Mouse (Mus musculus): ENCODE data around the gene Ccnk.

The Ccnk gene

DNA sequence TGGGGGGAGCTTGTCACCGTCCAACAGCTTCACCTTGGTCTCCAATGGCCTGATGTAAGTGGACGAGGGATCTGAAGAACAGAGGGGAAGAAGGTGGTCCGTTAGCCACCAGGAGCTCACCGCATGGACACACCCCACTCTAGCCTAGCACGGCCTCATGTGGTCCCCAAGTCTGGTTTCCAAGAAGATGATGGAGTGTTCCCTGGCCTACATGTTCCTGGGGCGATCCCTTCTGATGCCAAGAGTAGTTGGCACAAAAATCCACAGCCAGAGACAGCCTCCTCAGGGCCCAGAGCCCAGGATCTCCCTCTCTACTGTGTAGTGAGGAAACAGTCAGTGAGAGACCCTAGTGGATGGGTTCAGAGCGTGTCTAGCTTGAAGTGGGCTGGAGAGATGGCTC is 42.3 kb downstream of the Ccnk start:
- DNase-seq (ENCODE audit: low spot score in 2 of 2), result no peak

DNA sequence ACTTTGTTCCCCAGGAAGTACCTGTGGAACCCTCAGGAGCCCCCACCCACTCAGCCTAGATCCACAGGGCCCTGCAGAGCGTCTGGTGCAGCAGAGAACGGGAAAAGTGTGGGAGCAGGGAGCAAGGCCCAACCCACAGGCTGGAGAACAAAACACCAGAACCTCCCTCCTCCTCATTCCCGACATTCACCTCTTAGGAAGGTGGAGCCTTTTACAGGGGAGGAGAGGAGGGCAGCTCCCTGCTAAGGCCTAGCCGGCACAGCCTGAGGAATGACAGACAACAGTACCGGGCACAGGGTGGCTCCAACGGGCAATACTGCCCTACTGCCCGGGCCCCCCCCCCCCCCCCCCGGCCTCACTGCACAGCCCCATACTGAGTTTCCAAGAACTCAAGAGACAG is 44.0 kb downstream of the Ccnk start:
- no peak for DNase-seq (ENCODE audit: low spot score in 2 of 2)

DNA sequence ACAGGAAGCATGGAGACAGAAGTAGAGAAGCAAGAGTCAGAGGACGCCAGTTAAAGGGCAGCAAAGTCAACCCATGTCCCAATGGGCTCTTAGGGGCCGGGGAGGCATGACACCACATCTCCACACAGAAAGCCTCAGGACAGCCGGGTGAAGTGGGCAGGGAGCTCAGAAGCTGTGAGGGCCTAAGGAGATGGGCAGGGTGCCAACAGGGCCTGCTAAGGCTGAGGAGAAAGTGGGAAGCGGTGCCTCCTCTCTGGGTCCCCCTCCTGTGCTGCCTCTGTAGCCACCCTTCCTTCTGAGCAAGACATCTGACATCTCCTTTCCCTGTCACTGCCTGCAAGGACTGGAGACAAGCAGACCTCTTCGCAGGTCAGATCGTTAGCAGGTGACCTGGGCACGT is 46.4 kb downstream of the Ccnk start:
- no peak for DNase-seq (ENCODE audit: low spot score in 2 of 2)

DNA sequence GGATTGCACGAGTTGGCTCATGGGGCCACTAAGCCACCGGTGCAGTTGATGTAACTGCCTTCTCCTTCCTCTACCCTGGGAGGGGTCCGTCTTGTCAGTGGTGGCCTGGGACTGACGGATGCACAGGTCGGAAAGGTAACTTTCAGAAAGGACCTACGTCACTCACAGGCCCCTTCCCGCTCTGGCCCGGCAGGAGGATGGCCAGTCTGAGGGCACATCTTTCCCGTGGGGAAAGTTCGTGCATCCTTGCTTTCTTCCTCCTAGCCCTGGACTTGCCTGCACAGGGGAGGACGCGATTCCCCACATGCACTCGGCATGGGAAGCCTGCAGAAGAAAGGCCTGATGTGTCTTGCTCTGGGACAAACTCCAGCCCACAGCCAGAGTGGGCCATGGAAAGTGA is 46.8 kb downstream of the Ccnk start:
- no peak for DNase-seq (ENCODE audit: low spot score in 2 of 2)

DNA sequence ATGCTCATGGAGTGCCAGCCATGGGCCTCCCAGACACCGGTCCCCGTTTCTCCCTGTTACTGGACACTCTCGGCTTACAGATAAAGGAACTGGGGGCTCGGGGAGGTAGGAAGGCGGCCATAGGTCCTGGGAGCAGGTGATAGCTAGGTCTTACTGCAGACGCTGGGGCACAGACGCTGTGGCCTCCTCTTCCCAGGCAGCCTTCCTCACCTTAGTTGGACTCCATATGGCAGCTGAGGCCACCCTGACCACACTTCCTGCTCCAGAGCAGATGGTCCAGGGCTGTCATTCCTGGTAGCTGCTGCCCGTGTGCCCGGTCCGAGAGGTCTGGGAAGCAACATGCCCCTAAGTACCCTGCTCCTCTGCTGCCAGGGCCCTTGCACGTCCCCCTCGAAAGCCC is 47.6 kb downstream of the Ccnk start:
- no peak for DNase-seq (ENCODE audit: low spot score in 2 of 2)

DNA sequence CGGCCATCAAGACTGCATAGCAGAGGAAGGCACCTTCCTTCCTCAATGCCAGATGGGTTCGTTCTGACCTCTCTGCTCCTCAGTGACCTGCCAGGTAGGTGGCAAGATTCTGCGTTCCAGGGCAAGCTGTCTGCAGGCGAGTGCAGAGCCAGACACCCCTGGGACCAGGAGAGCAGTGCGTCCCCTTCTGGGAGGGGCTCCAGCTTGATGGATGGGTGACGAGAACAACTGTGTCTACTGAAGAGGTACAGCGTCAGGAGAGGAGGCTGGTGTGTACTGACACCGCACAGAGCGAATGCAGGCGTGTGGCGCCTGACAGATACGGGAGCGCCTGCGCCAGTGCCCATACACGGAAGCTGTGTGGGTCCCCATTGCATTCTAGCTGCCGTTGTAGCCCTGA is 48.1 kb downstream of the Ccnk start:
- no peak for DNase-seq (ENCODE audit: low spot score in 2 of 2)

DNA sequence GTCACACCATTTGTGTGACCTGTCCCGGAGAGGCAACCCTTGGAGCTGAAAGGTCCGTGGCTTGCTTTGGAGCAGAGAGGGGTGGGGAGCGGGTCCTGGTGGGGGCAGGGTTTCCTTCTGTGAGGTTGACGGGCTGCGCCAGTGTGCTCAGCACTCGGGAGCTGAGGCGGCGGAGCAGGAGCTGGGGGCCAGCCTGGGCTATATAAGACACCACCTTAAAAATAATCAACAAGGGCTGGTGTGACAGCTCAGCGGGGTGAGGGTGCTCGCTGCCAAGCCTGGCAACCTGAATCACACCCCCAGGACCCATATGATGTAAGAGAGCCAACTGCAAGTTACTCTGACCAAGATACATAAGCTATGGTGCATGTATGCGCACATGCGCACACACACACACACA is 50.7 kb downstream of the Ccnk start:
- no peak for DNase-seq (ENCODE audit: low spot score in 2 of 2)

DNA sequence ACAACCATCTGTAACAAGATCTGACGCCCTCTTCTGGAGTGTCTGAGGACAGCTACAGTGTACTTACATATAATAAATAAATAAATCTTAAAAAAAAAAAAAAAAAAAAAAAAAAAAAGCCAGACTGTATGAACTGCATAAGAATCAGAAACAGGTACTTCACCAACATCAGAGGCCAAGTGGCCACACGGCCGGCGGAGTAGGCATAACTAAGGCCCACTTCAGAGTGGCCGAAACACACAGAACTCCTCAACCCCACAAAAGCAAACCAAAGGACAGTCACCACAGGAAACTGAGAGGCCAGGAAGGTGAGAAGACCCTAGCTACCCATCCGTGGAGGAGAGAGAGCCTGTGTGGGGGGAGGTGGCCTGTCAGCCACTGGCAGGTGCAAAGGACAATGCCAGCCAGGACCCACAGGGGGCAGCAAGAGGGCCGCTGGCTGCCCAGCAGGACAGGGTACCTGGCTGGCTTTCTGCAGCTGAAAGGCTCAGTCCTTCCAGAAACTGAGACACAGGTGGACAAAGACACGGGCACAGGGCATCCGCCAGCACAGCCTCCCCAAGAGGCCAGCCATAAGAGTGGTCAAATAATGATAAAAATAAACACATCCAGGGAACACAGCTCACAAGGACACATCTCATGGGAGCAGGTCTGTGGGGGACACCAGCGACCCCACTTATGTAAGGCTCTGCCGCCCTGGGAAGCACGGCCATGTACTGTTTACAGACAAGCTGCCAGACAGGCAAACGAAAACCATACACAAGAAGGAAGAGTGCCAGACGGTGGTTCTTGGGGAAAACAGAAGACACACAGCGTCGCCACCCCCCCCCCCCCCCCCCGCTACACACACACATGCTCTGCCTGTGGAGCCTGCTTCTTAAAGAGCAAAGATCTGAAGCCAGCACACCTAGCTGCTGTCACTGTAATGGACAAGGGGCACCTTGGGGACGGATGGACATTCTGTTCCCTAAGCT is 51.7 kb downstream of the Ccnk start:
- no peak for DNase-seq (ENCODE audit: low spot score in 2 of 2)

DNA sequence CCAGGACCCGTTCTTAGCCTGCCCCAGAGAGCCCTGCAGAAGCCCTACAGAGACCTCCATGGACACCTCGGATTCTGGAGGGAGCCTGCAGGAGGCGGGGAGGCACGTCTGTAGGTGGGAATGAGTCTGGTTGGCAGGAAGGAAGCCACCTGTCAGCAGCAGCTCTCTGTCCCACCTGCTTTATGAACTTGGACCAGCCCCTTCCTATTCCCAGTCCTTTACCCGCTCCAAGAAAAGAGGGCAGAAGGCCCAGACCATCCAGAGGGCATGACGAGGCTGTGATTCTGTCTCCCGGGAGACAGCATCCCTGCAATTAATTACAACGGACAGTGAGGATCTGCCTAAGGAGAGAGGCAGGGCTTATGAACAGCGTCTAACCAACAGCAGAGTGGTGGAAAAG is 52.5 kb downstream of the Ccnk start:
- DNase-seq (ENCODE audit: low spot score in 2 of 2), result no peak

DNA sequence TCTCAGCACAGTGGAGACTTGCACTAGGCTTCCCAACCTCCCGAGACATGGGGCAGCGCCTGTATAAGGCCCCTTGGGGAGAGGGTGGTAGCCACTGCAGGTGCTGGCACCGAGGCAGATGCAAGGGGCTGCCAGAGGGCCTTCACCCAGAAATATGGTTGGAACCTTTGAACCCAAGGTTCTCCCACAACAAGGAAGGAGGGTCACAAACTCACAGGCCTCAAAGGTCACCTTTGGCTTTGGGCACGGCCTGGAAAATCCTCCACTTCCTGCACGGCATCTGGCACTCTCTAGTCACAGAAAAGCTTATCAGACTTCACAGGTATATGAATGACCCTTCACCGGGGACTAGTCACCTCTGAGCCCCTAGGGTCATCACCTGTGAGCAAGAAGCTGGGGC is 54.4 kb downstream of the Ccnk start:
- no peak for DNase-seq (ENCODE audit: low spot score in 2 of 2)

DNA sequence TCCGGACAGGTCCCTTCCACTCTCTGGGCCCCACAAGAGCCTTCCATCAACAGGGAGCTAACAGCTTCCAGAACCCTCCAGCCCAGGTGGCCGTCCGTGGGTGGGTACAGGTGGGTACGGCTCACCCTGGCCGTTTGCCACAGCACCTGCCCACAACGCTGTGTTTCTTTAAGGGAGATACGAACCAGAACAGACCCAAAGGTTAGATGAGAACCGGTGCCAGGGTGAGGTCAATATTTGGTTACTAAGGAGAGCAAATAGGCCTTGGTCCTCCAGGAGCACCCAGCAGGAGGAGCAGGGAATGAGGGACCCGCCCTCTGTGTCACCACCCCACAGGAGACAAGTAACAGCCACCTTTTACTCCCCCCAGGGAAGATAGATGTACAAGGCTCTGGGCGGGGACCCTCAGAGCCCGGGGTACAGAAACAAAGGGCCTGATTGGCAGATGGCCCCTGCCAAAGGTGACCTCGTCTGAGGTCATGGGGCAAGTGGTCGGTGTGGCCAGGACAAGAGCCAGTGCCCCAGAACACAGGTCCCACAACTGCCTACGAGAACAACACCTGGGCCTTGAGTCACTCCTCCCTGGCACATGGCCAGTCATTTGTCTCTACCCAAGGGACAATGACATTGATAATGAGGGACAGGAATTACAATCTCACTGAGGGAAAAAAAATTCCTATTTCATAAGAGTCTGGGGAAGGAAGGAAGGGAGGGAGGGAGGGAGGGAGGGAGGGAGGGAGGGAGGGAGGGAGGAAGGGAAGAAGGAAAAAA is 55.6 kb downstream of the Ccnk start:
- no peak for DNase-seq (ENCODE audit: low spot score in 2 of 2)

DNA sequence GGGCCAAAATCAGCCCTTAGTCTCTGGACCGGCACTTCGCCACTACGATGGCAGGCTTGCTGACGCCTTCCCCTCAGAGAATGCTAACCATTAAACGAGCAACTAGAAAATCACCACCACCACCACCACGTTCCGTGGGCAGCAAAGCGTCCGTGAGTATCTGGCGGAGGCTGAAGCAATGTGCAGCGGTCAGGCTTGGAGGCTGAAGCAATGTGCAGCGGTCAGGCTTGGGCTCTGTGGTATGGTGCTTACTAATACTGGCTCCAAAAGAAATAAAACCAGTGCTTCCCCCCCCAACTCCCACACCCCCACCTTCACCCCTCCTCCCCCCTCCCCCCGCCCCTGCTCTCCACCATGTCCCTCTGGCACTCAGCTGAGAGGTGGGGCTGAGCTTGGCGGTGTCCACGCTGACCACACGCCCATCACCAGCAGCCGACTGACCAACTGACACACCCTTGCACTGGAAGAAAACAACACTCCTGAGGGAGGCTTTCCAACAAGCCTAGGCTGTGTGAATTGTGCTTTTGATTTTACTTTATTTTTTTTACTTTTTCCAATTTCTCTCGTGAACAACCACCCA is 56.7 kb downstream of the Ccnk start:
- no peak for DNase-seq (ENCODE audit: low spot score in 2 of 2)

DNA sequence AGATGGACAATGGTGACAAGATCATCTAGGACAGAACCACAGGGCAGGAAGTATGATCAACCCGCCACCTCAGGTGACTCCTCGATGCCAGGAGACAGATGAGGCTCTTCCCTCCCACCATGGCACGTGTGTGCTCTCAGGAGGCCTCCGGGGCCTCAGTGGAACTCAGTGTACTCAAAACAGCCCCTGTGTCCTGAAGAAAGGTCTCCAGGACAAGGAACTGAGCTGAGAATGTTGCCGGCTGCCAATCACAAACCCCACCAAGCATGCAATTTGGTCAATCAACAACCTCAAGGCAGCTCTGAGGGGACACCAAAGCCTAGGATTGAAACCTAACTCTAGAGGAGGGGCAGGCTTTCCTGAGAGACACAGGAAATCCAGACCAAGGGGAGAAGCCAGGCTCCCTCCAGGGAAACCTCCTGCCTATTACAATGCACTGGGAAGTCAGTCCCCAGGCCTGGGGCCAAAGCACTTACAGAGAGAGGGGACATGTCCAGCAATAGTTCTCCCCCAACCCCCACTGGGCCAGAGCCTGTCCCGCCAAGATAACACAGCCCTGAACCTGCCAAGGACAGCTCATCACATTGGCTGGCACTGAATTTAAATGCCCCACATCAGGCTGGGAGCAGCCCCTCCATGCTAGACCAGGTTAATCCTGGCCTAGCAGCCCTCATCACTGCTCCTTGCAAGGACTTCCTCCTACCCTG is 58.1 kb downstream of the Ccnk start:
- no peak for DNase-seq (ENCODE audit: low spot score in 2 of 2)

DNA sequence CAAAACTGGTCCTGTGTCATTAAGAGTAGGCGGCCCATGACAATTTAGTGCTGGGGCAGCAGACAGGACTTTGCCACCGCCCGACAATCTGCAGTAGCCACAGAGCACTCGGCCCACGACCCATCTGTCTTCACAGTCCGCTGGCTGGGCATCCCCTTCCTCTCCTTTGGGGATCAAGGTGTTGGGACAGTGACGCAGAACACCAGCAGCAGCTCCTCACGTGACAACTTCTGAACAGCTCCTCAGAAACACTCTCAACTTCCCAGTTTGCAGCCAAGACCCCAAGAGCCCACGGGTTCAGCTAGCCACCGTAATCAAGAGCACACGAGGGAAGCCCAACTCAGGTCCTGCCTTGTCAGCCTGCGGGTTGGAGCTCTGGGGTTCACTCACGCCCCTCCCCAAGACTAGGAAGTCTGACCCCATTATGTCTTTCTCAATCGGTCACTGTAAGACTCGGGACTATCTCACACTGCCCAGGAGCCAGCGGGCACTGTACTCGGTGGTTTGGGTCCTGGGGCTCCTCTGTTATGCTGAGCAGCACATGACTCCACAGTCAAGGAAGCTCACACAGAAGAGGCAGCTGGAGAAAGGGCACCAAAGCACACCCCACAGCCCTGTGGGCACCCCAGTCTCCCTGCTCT is 59.1 kb downstream of the Ccnk start:
- DNase-seq (ENCODE audit: low spot score in 2 of 2), result no peak

DNA sequence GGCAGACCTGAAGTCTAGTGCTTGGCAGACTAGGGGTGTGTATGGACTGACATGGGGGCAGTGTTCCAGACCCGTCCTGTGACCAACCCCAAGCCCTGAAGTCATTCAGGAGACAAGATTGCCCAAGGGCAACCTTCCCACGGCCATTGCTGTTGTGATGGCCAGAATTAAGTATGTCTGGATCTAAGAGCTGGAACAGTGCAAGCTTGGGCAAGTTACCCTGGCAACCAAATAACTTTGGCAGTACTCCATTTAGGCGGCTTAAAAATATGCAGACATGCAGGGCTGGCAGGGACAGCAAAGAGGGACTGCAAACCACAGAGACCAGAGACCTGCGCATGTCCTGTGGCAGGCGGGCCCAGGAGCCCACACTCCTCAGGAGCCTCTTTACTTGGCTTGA is 60.1 kb downstream of the Ccnk start:
- DNase-seq (ENCODE audit: low spot score in 2 of 2), result peak; percentile 59 to 64

DNA sequence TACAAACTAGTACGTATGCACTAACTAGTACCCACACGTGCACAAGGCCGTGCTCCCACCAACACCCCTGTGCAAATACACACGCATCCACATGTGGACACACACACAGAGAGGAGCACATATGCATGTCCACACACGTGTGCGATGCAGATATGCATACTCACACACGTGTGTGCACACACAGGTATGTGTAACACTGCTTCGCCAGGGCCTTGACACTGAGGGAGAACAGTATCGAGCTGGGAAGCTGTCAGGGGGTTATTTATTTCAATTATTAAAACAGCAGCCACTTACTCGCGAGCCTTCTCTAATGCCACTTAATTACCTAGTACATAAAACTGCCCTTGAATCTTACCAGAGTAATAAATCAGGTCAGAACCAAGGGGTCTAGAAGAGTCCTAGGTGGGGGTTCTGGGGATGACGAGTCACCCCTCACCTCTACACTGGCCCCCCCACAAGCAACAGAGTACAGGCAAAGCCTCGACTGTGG is 61.1 kb downstream of the Ccnk start:
- no peak for DNase-seq (ENCODE audit: low spot score in 2 of 2)

DNA sequence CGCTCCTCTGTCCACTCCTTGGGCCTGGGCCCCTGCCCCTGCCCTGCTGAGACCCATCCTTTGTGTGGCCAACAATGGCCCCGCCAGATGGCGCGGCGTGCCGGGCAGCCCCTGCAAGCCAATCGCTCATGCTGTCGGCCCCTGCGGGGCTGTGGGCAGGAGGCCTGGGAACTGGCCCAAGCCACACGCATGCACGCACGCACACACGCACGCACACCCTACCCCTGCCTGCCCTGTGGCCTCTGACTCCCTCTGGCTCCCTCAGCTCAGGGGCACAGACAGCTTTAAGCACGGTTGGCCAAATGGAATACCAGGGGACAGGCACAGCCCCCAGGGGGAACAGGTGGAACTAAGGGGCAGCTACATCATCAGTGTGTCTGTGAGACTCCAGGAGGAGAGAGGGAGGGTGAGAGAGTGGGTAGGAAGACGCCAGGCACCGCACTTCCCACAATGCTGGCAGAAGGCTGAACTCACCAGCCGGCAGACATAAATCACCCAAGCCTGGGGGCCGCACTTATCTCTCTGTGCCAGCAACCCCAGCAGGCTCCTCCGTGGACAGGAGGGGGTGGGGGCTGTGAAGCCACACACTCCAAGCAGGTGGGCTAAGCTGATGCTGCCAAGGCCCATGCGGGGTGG is 61.7 kb downstream of the Ccnk start:
- DNase-seq (ENCODE audit: low spot score in 2 of 2), result peak in 1 of 2 experiments; percentile 47

DNA sequence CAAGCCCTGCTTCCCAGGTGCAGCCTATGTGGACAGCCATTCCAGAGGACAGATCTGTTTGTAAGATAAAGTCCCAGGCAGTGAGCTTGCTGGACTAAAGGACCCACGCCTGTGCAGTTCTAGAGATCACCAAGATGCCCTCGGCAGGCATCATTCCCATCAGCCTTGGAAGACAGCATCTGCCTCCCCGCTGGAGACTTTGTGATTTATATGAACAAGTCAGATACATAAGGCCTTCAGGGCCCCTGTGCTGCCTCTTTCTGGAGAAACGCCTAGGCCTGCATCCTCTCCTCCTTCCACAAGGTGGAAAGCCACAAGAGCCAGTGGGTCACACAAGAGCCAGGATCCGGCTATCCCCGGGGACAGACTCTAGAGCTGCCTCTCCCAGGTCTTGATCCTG is 62.2 kb downstream of the Ccnk start:
- no peak for DNase-seq (ENCODE audit: low spot score in 2 of 2)

DNA sequence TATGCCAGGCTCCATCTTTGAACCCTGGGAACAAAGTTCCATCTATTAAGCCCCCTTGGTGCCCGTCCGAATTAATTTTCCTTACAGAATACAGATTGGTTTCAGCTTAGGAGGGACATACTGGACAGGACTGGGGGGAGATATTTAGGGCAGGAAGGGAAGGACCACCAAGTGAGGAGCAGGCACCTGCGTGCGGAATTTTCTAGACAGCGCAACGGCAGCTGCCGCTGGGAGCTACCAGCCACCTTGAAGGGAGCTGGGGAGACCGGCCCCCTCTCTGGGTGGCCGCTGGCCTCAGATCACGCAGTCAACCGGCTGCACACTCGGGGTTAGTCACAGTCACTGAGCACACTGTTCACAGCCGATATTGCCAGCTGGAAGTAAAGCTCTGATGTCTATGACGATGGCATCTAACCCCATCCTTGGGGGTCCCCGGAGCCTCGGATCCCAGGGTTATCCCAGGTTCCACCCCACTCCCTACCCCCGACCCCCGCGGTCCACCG is 62.9 kb downstream of the Ccnk start:
- DNase-seq (ENCODE audit: low spot score in 2 of 2), result no peak

DNA sequence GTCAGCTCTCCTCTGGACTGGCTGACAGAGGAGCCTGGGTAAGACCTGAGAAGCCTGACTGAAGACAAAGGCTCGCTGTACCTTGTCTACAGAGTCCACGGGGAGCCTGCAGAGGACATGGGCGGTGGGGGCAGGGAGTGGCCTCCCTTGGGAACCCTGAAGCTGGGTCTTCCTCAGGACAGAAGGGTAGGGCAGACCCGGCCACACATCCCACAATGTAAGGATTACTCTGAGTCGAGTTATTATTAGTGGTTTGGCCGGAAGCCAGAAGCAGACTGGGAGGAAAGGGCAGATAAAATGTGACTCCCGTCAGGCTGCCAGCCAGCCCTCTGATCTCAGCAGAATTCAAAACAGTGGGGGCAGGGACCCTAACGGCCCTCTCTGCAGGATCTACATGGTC is 65.4 kb downstream of the Ccnk start:
- no peak for DNase-seq (ENCODE audit: low spot score in 2 of 2)

DNA sequence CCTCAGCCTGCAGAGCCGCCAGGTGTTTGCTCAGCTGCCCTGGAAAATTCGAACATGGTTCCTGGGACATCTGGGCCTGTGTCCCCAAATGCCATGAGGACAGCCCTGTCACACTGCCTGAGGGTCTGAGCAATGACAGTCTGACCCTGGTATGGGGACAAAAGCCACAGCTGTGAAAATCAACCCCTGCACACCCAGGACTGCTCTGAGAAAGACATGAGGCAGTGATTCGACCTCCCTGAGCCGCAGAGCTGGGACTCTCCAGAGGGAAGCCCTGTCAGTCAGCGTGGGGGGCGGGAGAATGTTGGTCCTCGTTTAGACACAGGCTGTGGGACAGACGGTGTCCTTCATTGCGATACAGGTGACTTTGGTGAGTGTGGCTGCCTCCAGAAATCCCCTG is 66.2 kb downstream of the Ccnk start:
- DNase-seq (ENCODE audit: low spot score in 2 of 2), result no peak

All from frontal cortex, postnatal 10 days (tissue).